30 mouse cellular contexts compared by ENCODE assay signal in the genomic region with DNA sequence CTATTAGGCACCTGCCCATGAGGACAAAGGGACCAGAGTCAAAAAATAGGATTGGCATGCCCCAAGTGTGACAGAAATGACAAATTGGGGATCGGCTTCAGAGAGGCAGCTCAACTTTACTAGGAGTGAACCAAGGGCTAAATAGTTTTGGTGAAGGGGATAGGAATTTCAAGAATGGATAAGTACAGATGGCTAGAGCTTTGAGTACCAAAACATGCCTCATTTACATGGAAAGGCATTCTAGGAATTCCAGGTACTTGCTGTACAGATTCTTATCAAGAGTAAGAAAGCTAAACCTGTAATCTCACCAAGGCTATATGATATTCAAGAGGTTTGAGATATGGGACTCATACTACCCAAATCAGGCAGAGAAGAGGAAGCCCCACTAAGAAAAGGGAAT.
"Had no signal": no experiment of that assay in that cellular context is flagged by ENCODE, and none has a peak within 500 bp of the region (broad histone marks: within the 10 kb centered on the region; RNA-seq: fewer than 3 reads in every experiment).

No protein-coding gene starts in this region.

- H3K4me3 ChIP-seq: left cerebral cortex, adult 2 months; limb, embryonic 10.5 days; limb, embryonic 12.5 days; limb, embryonic 13.5 days; limb, embryonic 15.5 days; liver, embryonic 12.5 days; liver, embryonic 13.5 days; liver, embryonic 15.5 days; lung, embryonic 15.5 days; megakaryocyte, embryonic 14.5 days; midbrain, embryonic 10.5 days; midbrain, embryonic 12.5 days; midbrain, embryonic 13.5 days; midbrain, embryonic 15.5 days; myocyte; neural tube, embryonic 12.5 days; neural tube, embryonic 13.5 days had no signal

- H3K9me3 ChIP-seq: limb, embryonic 10.5 days; limb, embryonic 12.5 days; limb, embryonic 13.5 days; limb, embryonic 15.5 days; liver, embryonic 12.5 days; liver, embryonic 13.5 days; liver, embryonic 15.5 days; lung, embryonic 15.5 days; megakaryocyte, embryonic 14.5 days; midbrain, embryonic 10.5 days; midbrain, embryonic 12.5 days; midbrain, embryonic 13.5 days; midbrain, embryonic 15.5 days; neural tube, embryonic 12.5 days; neural tube, embryonic 13.5 days had no signal

- DNase-seq: left cerebral cortex, postnatal 4 days; liver; liver, embryonic 13.5 days; liver, postnatal 0 days; lung, adult 2 months; lung, embryonic 14.5 days; lung, postnatal 10 days; lung, postnatal 14 days; lung, postnatal 36 days; midbrain, embryonic 14.5 days had no signal

- H3K27me3 ChIP-seq: limb, embryonic 12.5 days; limb, embryonic 13.5 days; limb, embryonic 15.5 days; liver, embryonic 12.5 days; liver, embryonic 13.5 days; liver, embryonic 15.5 days; lung, embryonic 15.5 days; megakaryocyte, embryonic 14.5 days; midbrain, embryonic 12.5 days; midbrain, embryonic 13.5 days; midbrain, embryonic 15.5 days; neural tube, embryonic 12.5 days; neural tube, embryonic 13.5 days had no signal

- H3K27ac ChIP-seq: left cerebral cortex, adult 2 months; limb, embryonic 10.5 days; limb, embryonic 12.5 days; limb, embryonic 13.5 days; limb, embryonic 15.5 days; liver, embryonic 12.5 days; liver, embryonic 13.5 days; liver, embryonic 14.5 days; liver, embryonic 15.5 days; lung, embryonic 15.5 days; macrophage; midbrain, embryonic 10.5 days; midbrain, embryonic 12.5 days; midbrain, embryonic 13.5 days; midbrain, embryonic 15.5 days; neural tube, embryonic 12.5 days; neural tube, embryonic 13.5 days had no signal

- H3K36me3 ChIP-seq: limb, embryonic 10.5 days; limb, embryonic 12.5 days; limb, embryonic 13.5 days; limb, embryonic 15.5 days; liver, embryonic 12.5 days; liver, embryonic 13.5 days; liver, embryonic 15.5 days; lung, embryonic 15.5 days; midbrain, embryonic 10.5 days; midbrain, embryonic 12.5 days; midbrain, embryonic 13.5 days; midbrain, embryonic 15.5 days; neural tube, embryonic 12.5 days; neural tube, embryonic 13.5 days had no signal

- ATAC-seq: liver, embryonic 12.5 days; liver, postnatal 0 days; midbrain, embryonic 13.5 days; midbrain, embryonic 15.5 days; midbrain, embryonic 16.5 days had no signal

- H3K4me1 ChIP-seq: limb, embryonic 10.5 days; limb, embryonic 12.5 days; limb, embryonic 13.5 days; limb, embryonic 15.5 days; liver, embryonic 12.5 days; liver, embryonic 13.5 days; liver, embryonic 15.5 days; lung, embryonic 15.5 days; megakaryocyte, embryonic 14.5 days; midbrain, embryonic 12.5 days; midbrain, embryonic 13.5 days; midbrain, embryonic 15.5 days; neural tube, embryonic 12.5 days; neural tube, embryonic 13.5 days had no signal

- H3K9ac ChIP-seq: limb, embryonic 12.5 days; limb, embryonic 13.5 days; limb, embryonic 15.5 days; liver, embryonic 12.5 days; liver, embryonic 13.5 days; liver, embryonic 14.5 days; liver, embryonic 15.5 days; liver, postnatal 0 days; lung, embryonic 14.5 days; lung, embryonic 15.5 days; midbrain, embryonic 12.5 days; midbrain, embryonic 13.5 days; midbrain, embryonic 15.5 days; neural tube, embryonic 12.5 days; neural tube, embryonic 13.5 days had no signal

- H3K4me2 ChIP-seq: limb, embryonic 12.5 days; limb, embryonic 13.5 days; limb, embryonic 15.5 days; liver, embryonic 12.5 days; liver, embryonic 13.5 days; liver, embryonic 15.5 days; lung, embryonic 14.5 days; lung, embryonic 15.5 days; midbrain, embryonic 11.5 days; midbrain, embryonic 12.5 days; midbrain, embryonic 13.5 days; midbrain, embryonic 15.5 days; neural tube, embryonic 12.5 days; neural tube, embryonic 13.5 days had no signal
